Mouse (Mus musculus): ENCODE measurements around the gene Prop1.

The Prop1 gene

DNA sequence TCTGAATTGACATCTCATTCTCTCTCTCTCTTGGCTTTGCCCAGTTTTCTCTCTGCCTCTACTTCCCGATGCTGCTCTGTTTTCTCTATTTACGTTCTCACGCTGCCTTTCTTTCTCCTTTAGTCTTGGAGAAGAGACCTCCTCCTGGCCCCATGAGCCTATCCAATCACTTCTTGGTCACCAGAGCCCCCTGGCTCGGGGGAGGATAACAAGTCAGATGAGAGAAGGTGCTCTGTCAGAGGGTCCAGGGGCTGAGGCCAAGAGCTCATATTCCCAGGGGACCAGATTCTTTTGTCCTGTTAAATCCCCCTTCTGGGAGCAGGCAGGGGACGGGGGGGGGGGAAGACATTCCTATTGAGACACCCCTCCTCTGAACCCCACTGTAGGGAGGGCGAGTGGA lies at the start of gene Prop1:
Gene Prop1 (minus strand): TSS at position 101 of the 400 bp plus-strand sequence.
- DNase-seq (ENCODE audit: low read depth, low spot score) = no peak

DNA sequence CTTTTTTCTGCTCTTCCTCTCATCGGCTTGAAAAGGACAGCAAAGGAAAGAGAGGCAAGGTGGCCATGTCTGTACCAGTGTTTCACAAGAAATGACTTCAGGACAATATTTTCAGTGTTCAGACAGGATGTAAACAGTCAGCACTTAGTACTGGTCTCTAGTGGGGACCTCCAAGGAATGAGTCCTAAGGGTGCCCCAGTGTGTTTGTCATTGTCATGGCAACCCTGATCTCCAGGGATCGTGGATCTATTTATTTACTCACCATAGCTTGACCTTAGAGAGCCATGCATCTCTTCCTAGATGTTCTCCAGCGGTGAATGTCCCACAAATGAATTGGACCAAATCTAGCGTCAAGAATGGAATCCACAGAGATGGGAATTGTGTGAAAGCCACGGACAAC lies 49.7 kb upstream of the Prop1 start, which contains the start of gene Olfr51:
Gene Olfr51 (plus strand): TSS at position 301 of the 400 bp plus-strand sequence.
- no peak for DNase-seq (ENCODE audit: low read depth, low spot score)

DNA sequence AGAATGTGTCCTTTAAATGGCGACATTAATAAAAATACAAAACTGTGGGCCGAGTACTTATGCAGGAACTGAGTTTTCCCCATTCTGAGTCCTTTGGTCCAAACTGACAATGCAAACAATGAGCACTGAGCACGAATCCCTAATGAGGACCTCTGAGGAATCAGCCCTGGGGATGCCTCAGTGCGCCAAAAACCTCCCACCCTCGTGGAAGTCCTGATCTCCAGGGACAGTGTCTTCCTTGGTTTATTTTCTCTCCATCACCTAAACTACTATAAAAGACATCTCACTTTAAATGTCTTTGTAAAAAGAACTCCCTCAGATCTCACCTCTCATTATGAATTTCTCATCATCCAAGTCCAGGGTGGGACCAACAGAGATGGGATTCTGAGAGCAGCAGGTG lies 28.1 kb upstream of the Prop1 start, which contains the start of gene Olfr1377:
Gene Olfr1377 (plus strand): TSS at position 301 of the 400 bp plus-strand sequence.
- DNase-seq (ENCODE audit: low read depth, low spot score) = no peak

DNA sequence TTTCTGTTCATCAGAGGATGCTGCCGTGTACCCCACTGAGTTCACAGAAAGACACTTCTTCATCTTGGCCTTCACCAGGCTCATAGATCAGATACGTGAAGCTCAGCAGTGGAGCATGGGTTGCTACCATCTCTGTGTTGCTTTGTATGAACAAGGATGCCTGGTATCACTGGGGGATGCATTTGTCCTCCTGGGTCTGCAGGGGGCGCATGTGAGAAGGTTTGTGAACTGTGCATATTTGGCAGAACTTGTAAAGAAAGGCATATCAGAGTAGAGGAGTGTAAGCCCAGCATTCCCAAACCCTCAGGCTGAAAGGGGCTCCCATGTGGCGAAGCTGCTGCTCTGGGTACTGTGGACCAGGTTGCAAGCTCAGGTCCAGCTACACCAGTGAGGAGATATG lies 23.7 kb upstream of the Prop1 start:
- no peak for DNase-seq (ENCODE audit: low read depth, low spot score)

DNA sequence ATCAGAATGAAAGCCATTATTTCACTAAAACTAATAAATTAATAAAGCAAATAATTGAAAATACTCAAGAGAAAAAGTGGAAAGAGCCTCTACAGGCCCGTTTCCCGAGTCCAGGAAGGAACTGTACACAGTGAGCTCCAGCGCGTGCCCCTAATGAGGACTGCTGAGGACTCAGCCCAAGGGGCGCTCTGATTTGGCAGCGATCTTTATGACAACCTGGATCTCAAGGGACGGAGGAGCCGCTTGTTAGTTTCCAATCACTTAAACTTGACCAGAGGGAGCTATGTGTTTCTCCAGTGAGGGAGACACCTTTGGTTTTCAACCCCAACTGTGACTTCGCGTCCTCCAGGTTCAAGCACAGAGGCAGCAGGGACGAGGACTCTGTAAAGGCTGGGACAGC lies 12.7 kb upstream of the Prop1 start, which contains the start of gene Olfr1378:
Gene Olfr1378 (plus strand): TSS at position 301 of the 400 bp plus-strand sequence.
- no peak for DNase-seq (ENCODE audit: low read depth, low spot score)

DNA sequence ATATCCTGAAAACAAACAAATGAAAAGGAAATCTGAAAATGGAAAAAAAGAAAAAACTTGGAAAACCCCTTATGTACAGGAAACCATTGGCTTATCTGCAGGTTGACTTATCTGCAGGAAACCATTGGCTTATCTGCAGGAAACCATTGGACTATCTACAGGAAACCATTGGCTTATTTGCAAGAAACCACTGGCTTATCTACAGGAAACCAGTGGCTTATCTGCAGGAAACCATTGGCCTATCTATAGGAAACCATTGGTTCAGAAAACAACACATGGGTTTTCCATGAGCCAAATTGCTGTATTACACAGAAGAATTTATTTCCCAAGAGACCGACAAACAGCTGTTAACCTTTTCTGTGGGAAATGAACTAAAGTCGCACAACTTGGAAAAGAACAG lies 11.3 kb upstream of the Prop1 start:
- DNase-seq (ENCODE audit: low read depth, low spot score) = no peak

DNA sequence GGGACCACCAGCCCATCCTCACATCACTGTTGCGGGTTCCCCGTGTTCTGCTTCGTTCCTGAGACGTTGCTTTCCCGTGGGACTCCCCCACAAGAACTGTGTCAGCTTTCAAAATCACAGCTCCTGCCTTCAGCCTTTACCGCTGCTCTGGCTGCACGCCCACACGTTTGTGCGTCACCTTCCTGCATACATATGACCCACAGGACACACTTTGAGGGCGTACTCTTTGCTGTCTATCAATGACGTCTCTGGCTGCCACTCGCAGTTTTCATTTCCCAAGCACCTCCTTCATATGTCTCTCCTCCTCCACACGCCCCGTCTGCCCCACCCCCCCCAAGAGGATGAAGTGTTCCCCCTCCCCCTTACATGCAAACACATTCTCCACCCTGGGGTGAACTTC lies 1.3 kb downstream of the Prop1 start:
- DNase-seq (ENCODE audit: low read depth, low spot score) = peak; percentile 71

DNA sequence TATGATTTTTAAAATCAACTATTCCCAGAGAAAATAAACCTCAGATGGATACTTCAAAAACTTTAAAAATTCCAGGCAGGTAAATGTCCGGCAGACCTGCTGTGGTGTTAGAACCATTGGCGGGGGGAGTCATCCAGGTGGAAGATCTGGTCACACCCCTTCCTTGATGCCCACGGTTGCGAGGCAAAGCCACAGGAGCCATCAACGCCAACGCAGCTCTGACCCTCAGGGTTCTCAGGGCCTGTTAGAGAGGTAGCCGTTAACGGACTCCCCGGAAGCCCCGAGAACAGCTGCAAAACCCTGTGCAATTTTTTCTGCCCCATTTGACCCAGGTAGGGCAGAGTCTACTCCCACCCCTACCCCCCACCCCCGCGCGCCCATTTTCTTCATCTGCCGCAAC lies 10.1 kb downstream of the Prop1 start, which contains the start of gene 4933414I15Rik:
Gene 4933414I15Rik (minus strand): TSS at position 260 of the 400 bp plus-strand sequence.
- no peak for DNase-seq (ENCODE audit: low read depth, low spot score)

DNA sequence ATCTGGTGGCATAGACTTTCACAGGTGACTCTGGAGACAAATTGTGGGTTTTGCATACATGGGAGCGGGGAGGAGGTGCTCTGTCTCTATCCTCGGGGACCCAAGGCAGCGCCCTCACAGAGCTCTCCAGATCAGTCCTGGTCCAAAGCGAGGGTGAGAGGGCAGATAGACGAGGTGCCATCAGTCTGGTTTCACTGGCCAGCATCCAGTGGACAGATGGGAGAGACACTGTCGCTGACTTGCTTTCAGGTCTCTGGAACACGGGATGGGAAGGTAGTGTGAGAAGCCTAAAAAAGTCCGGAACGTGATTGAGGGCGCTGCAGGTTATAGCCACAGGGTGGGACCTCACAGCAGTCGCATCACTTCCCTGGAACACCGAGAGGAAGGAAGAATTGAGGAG lies 11.2 kb downstream of the Prop1 start:
- DNase-seq (ENCODE audit: low read depth, low spot score) = no peak

DNA sequence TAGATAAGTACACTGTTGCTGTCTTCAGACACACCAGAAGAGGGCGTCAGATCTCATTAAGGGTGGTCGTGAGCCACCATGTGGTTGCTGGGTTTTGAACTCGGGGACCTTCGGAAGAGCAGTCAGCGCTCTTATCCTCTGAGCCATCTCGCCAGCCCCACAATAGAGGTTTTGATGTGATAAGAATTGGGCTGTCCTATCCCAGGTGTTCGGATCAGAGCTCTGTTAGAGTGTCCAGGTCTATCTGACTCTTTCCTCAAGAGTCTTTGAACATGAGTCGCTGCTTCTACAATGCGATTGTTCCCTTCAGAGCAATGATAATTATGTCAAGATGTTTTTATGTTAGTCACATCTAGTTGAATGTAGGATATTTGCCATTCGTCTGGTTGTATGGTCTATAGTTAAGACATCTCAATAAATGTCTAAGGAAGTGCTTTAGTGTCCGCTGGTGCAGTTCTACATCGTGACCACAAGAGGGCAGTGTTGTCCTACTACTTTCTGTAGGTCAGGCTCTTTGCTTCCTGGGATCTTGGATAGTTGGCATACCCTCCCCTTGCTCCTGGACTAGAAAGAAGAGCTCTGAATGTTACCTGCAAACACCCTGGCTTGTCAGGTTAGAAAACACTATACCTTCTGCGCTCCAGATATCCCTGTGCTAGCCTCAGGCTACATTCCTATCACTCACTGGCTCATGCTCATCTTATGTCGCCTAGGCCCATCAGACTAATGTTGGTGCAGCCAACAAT lies 13.8 kb downstream of the Prop1 start:
- DNase-seq (ENCODE audit: low read depth, low spot score) = peak; percentile 66

DNA sequence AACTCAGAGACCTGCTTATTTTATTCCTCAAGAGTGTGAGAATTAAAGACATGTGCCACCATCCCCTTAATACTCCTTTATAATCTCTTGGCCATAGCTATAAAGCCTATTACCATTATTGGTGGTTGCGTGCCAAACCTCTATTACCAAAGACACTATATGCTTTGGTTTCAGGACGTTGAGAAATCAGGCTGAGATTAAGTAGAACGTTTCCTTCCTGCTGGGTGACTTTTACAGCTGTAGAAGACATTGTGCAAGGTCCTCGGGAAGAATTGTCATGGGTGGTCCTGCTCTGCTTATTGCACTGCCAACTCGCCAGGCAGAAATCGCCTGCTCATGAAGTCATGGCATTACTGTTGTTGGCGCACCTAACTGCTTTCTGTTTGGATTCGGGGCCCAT lies 15.1 kb downstream of the Prop1 start:
- no peak for DNase-seq (ENCODE audit: low read depth, low spot score)

DNA sequence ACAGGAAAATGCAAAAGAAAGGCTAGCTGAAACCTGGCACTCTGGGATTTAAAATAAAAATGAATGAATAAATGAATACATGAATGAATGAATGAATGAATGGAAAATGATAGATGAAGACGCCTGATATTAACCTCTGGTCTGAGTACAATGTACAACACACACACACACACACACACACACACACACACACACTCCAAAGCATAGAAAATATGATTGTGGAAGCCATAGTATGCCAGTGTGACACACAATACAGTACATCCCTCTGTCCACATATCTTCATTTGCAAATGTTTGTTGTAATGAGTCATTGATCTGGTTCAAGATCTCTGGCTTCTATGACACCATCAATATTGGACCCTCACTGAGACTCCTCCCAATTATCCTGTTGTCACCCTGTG lies 21.5 kb downstream of the Prop1 start:
- DNase-seq (ENCODE audit: low read depth, low spot score) = no peak

DNA sequence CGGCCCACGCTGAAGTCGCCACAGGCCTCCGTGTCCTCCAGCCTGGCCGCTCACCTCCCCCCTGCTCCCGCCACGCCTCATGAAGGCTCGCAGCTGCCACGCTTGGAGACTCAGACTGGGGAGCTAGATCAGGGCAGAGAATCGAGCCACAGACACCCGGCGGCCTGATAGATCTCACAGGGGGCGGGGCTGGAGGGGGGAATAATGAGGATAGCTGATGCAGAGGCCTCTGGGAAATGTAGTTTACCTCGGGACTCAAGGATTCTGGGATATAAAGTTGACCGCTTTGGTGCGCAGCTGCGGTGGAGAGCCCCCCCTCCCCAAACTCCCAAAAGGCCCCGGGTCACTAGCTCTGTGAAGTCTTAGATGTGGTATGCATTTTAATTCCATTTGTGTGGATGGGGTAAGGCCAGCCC lies 22.1 kb downstream of the Prop1 start, which contains the start of gene Zfp354b:
Gene Zfp354b (minus strand): TSS at position 183 of the 416 bp plus-strand sequence.
- DNase-seq (ENCODE audit: low read depth, low spot score) = peak; percentile 48

DNA sequence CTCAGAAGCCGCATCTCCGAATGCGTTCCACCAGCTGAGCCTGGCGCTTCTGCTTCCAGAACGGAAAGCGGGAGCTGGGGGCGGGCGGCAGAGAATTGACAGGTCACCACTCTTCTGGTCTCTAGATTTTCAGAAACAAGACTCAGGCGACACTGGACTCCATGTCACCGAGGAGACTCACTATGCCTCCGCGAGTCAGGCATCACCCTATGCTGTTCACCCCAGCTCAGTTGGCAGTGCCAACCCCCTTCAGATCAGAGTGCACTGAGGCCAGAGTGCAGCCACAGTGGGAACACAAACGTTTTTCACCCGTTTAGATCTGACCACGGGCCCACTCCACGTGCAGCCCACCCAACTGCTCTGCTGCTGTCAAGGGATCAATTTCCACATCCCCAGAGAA lies 22.5 kb downstream of the Prop1 start:
- no peak for DNase-seq (ENCODE audit: low read depth, low spot score)

DNA sequence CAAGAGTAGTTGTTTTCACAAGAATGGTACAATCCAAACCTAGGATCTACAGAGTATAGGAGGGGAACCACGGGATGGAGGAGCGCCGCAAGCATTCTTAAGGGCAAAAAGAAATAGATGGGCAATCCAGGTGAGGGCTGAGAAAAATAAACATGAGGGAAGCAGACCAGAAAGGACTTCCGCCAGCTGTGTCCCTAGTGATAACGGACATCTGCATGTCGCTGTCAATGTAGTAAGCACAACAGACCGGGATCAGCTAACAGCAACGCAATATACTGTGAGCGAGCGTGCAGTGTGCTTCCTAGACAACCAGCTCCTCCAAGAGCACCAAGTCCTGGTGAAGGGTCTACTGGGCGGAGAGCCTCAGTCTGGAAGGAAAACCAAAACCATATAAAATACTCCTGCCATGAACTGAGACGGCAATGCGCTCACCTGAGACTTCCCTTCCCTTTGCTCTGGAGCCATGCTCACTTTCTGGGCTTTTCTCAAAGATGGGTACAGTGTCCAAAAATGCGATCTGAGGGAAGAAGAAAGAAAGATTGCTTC lies 23.0 kb downstream of the Prop1 start:
- DNase-seq (ENCODE audit: low read depth, low spot score) = no peak

DNA sequence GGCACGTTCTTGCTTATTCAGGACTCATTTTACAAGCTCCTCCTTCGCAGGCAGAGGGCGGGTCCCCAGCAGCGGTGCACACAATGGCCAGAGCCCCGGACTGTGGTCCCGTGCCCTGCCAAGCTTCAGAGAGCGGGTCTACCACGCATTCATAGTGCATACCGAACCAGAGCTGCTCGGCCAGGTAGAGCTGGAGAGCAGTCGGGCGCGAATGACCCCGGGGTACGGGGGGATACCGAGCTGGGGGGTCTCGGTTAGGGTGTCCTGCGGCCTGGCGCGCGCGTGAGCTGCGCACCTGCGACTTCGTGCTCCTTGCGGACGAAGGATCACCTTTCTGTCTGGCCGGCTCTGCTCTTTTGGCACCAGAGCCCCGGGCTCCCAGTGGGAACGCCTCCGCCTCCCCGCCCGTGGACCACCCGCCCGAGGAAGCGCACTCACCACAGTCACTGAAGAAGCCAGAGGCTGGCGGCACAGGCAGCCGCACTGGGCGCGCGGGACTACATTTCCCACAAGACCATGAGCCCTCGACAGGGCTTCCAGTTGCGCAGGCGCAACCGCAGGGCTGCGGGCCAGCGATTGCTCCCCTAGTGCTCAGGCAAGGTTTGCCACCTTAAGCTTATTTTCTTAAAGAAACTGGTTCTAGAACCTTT lies 37.8 kb downstream of the Prop1 start, which contains the start of gene Zfp2:
Gene Zfp2 (minus strand): TSS at position 495 of the 650 bp plus-strand sequence.
- peak; percentile 92 for DNase-seq (ENCODE audit: low read depth, low spot score)

DNA sequence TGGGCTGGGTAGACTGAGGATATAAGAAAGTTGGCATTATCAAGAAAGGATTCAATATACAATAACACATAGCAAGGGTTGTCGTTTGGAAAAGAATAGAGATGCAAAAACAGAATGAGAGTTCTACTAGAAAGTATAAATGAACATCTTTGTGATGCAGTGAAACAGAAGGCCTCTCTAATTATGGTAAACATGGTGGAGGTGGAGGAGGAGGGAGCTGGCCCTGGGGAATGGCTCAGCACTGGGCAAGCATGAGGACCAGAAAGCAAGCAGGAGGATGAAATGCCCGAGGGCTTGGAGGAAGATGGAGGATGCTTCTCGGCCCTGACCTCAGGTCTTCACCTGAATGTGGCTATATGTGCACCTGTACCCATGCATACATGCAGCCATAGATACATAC lies 39.1 kb downstream of the Prop1 start:
- DNase-seq (ENCODE audit: low read depth, low spot score) = no peak

DNA sequence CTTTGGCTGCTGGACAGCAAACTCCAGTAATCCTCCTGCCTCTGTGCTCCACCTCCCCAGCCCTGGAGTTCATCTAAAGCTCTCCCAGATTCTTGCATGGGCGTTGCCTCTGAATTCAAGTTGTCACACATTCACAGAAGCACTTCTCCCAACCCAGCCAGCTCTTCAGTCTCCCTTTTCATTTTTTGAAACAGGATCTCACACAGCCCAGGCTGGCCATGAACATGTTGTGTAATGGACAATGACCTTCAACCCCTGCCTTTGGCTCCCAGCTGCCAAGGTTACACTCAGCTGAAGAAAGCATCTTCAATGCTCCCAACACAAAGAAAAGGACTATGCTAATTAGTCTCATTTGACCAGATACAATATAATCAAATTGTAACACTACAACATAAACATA lies 40.3 kb downstream of the Prop1 start:
- DNase-seq (ENCODE audit: low read depth, low spot score) = no peak

DNA sequence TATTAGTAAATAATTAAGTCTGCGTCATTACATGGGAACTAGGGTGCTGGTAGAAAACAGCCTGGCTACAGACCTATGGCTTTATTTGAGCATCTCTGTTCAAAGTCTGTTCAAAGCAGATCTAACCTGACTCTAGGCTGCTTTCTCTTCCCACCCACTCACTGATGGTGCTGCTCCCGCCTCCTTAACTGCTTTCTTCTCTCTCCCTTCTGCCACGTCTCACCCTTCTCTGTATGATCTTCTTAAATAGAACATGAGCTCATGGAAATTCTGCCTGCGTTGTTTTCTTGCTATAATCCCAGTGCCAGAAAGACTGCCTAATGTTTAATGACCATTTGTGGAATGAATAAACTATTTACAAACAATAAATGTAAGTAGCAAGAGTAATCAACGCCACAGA lies 45.4 kb downstream of the Prop1 start:
- DNase-seq (ENCODE audit: low read depth, low spot score) = no peak

Measured in CD4-positive, CD25-positive, alpha-beta regulatory T cell, adult 2 months (primary cell).